Mouse (Mus musculus) kidney, adult 2 months (tissue): Measurements from ENCODE around the gene Supt6. TPM values are rescaled to one million over a fixed set of nuclear protein-coding genes. Genes with fewer than 3 reads are reported as not detected.

ENCODE experiments used
- DNase-seq: peaks from one replicate; pipeline ENCODE4 v3.0.0; 2021
- H3K27ac ChIP-seq: fragments of 200-500 bp; 2 replicates; pipeline ENCODE4 v1.5.1; 2012; ENCODE audit warnings: low read depth, low read length, control low read depth, inconsistent platforms; ENCODE audit not compliant: insufficient read depth
- H3K27me3 ChIP-seq: fragments of 200-500 bp; replicated peaks from 2 replicates; pipeline ENCODE4 v1.6.1; 2012; ENCODE audit warnings: mild to moderate bottlenecking, moderate library complexity, low read length, inconsistent platforms; ENCODE audit not compliant: control insufficient read depth, insufficient read depth
- H3K36me3 ChIP-seq: fragments of 200-500 bp; 2 replicates; pipeline ENCODE4 v1.6.1; 2012; ENCODE audit warnings: mild to moderate bottlenecking, moderate library complexity, low read length, inconsistent platforms; ENCODE audit not compliant: control insufficient read depth, insufficient read depth
- H3K4me1 ChIP-seq: fragments of 200-500 bp; 2 replicates; pipeline ENCODE4 v1.6.1; 2011; ENCODE audit warnings: low read length; ENCODE audit not compliant: control insufficient read depth, insufficient read depth
- H3K4me3 ChIP-seq: fragments of 200-500 bp; 2 replicates; pipeline ENCODE4 v1.5.1; 2011; ENCODE audit warnings: mild to moderate bottlenecking, low read depth, low read length, control low read depth; ENCODE audit not compliant: insufficient read depth
- CTCF ChIP-seq: fragments of 200-500 bp; conservative IDR thresholded peaks from 2 replicates; pipeline ENCODE4 v1.5.1; 2011; ENCODE audit warnings: low read depth, mild to moderate bottlenecking, control low read depth, low read length, moderate library complexity, mixed read lengths; ENCODE audit not compliant: insufficient read depth, insufficient read length
- POLR2A ChIP-seq: fragments of 200-500 bp; IDR thresholded peaks from one replicate; pipeline ENCODE4 v1.6.1; 2011; ENCODE audit warnings: low read depth, low read length, control low read depth
- WGBS: fragments of 180-500 bp; shearing (Covaris S2); methylation state at CpG from one replicate; pipeline ENCODE4 v1.1.7; 2018; 5-methylcytosine and 5-hydroxymethylcytosine counted together
- polyA plus RNA-seq: library from polyadenylated mRNA; depleted of rRNA; stranded (reverse); fragments of >200 nt; gene quantifications from 2 replicates; pipeline ENCODE4 v1.2.3, GENCODE M21; 2012

The Supt6 gene
- polyA plus RNA-seq, 1 experiment: 20.7 TPM

GRCm38 (mm10) chr11:78164924-78165760 lies 80.6 kb downstream of the Supt6 start, which contains the start of gene Traf4:
TSS of gene Traf4 (minus strand) at chr11:78165589.
- 1% methylated on average over 78 of the region's 78 CpGs for WGBS

DNA sequence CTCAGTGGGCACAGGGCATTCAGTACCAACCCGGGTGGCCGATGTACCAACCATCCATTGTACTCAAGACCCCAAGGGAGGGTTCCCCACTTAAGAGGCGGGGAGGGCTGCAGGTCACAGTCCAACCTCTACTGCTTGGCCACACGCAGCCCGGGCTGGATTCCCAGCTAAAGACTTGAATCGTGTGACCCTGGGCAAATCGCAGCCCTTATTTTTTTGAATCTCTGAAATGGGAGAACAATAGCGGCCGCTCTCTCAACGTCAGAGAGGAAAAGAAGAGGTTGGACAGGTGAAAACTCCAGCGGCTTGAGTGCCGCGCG lies 81.2 kb downstream of the Supt6 start:
- peaks cover 4% of the 10 kb centered on the region for H3K36me3 ChIP-seq
- no peaks in the 10 kb centered on the region for H3K27me3 ChIP-seq
- H3K27ac ChIP-seq: peak overlapping the region; percentile 95
- peaks cover 38% of the 10 kb centered on the region for H3K4me1 ChIP-seq
- TF ChIP-seq POLR2A (no peak), CTCF (no peak)
- no peak for DNase-seq
- peak overlapping the region; percentile 88 for H3K4me3 ChIP-seq
- 1% methylated on average over 14 of the region's 14 CpGs for WGBS

More at GRCm38 (mm10) chr11:78164924-78165760, 80.6 kb downstream of the Supt6 start, which contains the start of gene Traf4:
- H3K36me3 ChIP-seq: peaks cover under 1% of the 10 kb centered on the region
- H3K27ac ChIP-seq: peak within 1 kb of the TSS; percentile 95
- H3K27me3 ChIP-seq: no peaks in the 10 kb centered on the region
- peak; percentile 93 for DNase-seq
- no peak for TF ChIP-seq CTCF
- TF ChIP-seq POLR2A: no peak
- H3K4me3 ChIP-seq: peak within 1 kb of the TSS; percentile 88
- peaks cover 32% of the 10 kb centered on the region; the same call in 1 of the 2 replicates for H3K4me1 ChIP-seq

- Histone ChIP-seq H3K4me1 (peaks cover 41% of the 10 kb centered on the region), H3K36me3 (peaks cover 4% of the 10 kb centered on the region), H3K27ac (peak overlapping the region; percentile 95), H3K4me3 (peak overlapping the region; percentile 88), H3K27me3 (no peaks in the 10 kb centered on the region)
- WGBS: 3% methylated on average over 22 of the region's 22 CpGs
- peak; percentile 81 for DNase-seq
- TF ChIP-seq CTCF (no peak), POLR2A (no peak)
Observed at GRCm38 (mm10) chr11:78163681-78164603, 81.8 kb downstream of the Supt6 start.

- H3K36me3 ChIP-seq: peaks cover 4% of the 10 kb centered on the region
- TF ChIP-seq POLR2A: no peak
- TF ChIP-seq CTCF: no peak
- H3K4me3 ChIP-seq: peak overlapping the region; percentile 88
- peak overlapping the region; percentile 48 for H3K27ac ChIP-seq
- H3K4me1 ChIP-seq: peaks cover 41% of the 10 kb centered on the region
- no peak for DNase-seq
- WGBS: 44% methylated on average over 2 of the region's 2 CpGs
- H3K27me3 ChIP-seq: no peaks in the 10 kb centered on the region
Observed at GRCm38 (mm10) chr11:78163045-78163444, 82.7 kb downstream of the Supt6 start.

GRCm38 (mm10) chr11:78162504-78162903 lies 83.3 kb downstream of the Supt6 start:
- TF ChIP-seq CTCF (no peak), POLR2A (no peak)
- WGBS: 28% methylated on average over 6 of the region's 6 CpGs
- Histone ChIP-seq H3K36me3 (peaks cover 4% of the 10 kb centered on the region), H3K27ac (peak overlapping the region; percentile 48), H3K27me3 (no peaks in the 10 kb centered on the region), H3K4me1 (peaks cover 41% of the 10 kb centered on the region), H3K4me3 (no peak overlapping the region)
- peak; percentile 67 for DNase-seq

DNA sequence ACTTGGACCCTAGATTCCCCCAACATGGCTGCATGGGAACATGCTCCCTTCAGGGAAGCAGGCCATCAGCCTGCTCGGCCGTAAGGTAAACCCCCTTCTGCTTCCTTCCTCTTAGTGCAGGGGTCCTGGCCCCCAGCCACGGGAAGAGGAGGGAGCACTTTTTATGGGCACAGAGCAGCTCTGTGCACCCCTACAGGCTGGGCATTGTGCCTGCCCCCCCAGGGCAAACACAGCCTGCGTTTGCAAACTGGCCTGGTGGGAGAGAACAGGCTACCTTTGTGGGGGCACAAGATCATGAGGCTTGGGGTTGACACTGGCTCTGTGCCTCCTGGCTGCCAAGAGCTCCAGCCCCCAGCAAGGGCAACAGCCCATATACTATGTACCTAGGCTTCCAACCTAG lies 83.8 kb downstream of the Supt6 start:
- Histone ChIP-seq H3K4me3 (no peak overlapping the region), H3K36me3 (peaks cover 4% of the 10 kb centered on the region), H3K27me3 (no peaks in the 10 kb centered on the region), H3K4me1 (peaks cover 40% of the 10 kb centered on the region), H3K27ac (peak overlapping the region; percentile 48)
- WGBS: 10% methylated on average over 4 of the region's 4 CpGs
- no peak for DNase-seq
- no peak for TF ChIP-seq POLR2A
- no peak for TF ChIP-seq CTCF

DNA sequence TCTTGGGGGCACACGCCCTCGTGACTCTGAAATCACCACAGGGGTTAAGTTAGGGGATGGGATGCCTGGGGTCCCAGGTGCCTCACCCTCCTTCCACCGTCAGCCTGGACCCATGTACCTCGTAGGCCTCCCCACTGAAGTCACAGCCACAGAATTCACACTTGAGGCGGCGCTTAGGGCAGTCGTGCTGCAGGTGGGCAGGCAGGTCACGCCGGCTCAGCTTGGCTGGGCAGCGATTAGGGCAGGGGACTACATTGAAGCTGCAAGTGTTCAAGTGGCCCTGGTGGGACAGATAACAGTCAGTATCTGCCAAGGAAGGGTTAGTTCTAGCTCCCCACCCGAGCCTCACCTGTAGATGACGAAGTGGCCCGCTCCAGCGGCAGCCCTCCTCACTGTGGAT lies 84.6 kb downstream of the Supt6 start:
- DNase-seq: no peak
- peaks cover 4% of the 10 kb centered on the region for H3K36me3 ChIP-seq
- WGBS: 76% methylated on average over 14 of the region's 14 CpGs
- H3K27ac ChIP-seq: 0 out of 2 replicates have a peak overlapping the region, but pooled peaks have one; percentile 3
- H3K4me3 ChIP-seq: no peak overlapping the region
- TF ChIP-seq POLR2A: no peak
- TF ChIP-seq CTCF: no peak
- H3K27me3 ChIP-seq: no peaks in the 10 kb centered on the region
- H3K4me1 ChIP-seq: peaks cover 33% of the 10 kb centered on the region
